Mouse (Mus musculus): Measurements from ENCODE around the gene Fads1. TPM values are rescaled to one million over a fixed set of nuclear protein-coding genes. Genes with fewer than 3 reads are reported as not detected.

The Fads1 gene
- polyA plus RNA-seq (2015; fragmentation: Nextera tagmentation; extraction: Ambion mirVana): 36.3 TPM in 2 replicates

GRCm38 (mm10) chr19:10182670-10183298, at the start of gene Fads1:
TSS of gene Fads1 (plus strand) at chr19:10182888.
- Histone ChIP-seq H3K27ac (replicated peaks) (peak within 1 kb of the TSS; percentile 92), H3K4me1 (replicated peaks; ENCODE audit: control insufficient read depth, insufficient read depth) (peaks cover 2% of the 10 kb centered on the region; the same call in 1 of the 2 replicates), H3K4me2 (replicated peaks; ENCODE audit: low read depth) (peak within 1 kb of the TSS; percentile 78), H3K36me3 (ENCODE audit: control insufficient read depth, insufficient read depth, low read length) (peaks cover 11% of the 10 kb centered on the region; the same call in 1 of the 2 replicates), H3K4me3 (ENCODE audit: low read depth, low read length) (peak within 1 kb of the TSS; percentile 80), H3K27me3 (ENCODE audit: control insufficient read depth, insufficient read depth, low read length) (no peaks in the 10 kb centered on the region), H3K9ac (ENCODE audit: low read length) (peak within 1 kb of the TSS; percentile 76), H3K9me3 (ENCODE audit: control insufficient read depth, low read length) (no peaks in the 10 kb centered on the region)
- WGBS: under 1% methylated on average over 56 of the region's 70 CpGs
- peak; percentile 74 for TF ChIP-seq CTCF (IDR thresholded peaks at IDR 0.05; ENCODE audit: low read depth)
- no peak for TF ChIP-seq EP300 (optimal IDR thresholded peaks at IDR 0.05)
- peak; percentile 90 for DNase-seq (ENCODE audit: low spot score)
- peak; percentile 92 for ATAC-seq (ENCODE audit: low FRiP score, low TSS enrichment)

- TF ChIP-seq CTCF (IDR thresholded peaks at IDR 0.05; ENCODE audit: low read depth) (no peak), EP300 (optimal IDR thresholded peaks at IDR 0.05) (no peak)
- 17% methylated on average over 2 of the region's 2 CpGs for WGBS
- Histone ChIP-seq H3K4me3 (ENCODE audit: low read depth, low read length) (no peak overlapping the region), H3K9ac (ENCODE audit: low read length) (no peak overlapping the region), H3K27me3 (ENCODE audit: control insufficient read depth, insufficient read depth, low read length) (no peaks in the 10 kb centered on the region), H3K4me2 (replicated peaks; ENCODE audit: low read depth) (no peak overlapping the region), H3K4me1 (replicated peaks; ENCODE audit: control insufficient read depth, insufficient read depth) (0 out of 2 replicates have a peak, but pooled peaks cover 3% of the 10 kb centered on the region), H3K9me3 (ENCODE audit: control insufficient read depth, low read length) (no peaks in the 10 kb centered on the region), H3K36me3 (ENCODE audit: control insufficient read depth, insufficient read depth, low read length) (no peaks in the 10 kb centered on the region), H3K27ac (replicated peaks) (peak overlapping the region; percentile 53)
- ATAC-seq (ENCODE audit: low FRiP score, low TSS enrichment): peak; percentile 38; the same call in 1 of the 2 replicates
- DNase-seq (ENCODE audit: low spot score): no peak
Observed at GRCm38 (mm10) chr19:10134692-10135091, 48.0 kb upstream of the Fads1 start.

GRCm38 (mm10) chr19:10137423-10137822, 45.3 kb upstream of the Fads1 start:
- ATAC-seq (ENCODE audit: low FRiP score, low TSS enrichment) (no peak), DNase-seq (ENCODE audit: low spot score) (no peak)
- 0 out of 2 replicates have a peak, but pooled peaks cover 3% of the 10 kb centered on the region for H3K4me1 ChIP-seq (replicated peaks; ENCODE audit: control insufficient read depth, insufficient read depth)
- H3K4me3 ChIP-seq (ENCODE audit: low read depth, low read length): no peak overlapping the region
- H3K9ac ChIP-seq (ENCODE audit: low read length): no peak overlapping the region
- no peak overlapping the region for H3K27ac ChIP-seq (replicated peaks)
- 58% methylated on average over 5 of the region's 5 CpGs for WGBS
- no peaks in the 10 kb centered on the region for H3K27me3 ChIP-seq (ENCODE audit: control insufficient read depth, insufficient read depth, low read length)
- H3K9me3 ChIP-seq (ENCODE audit: control insufficient read depth, low read length): no peaks in the 10 kb centered on the region
- no peak for TF ChIP-seq EP300 (optimal IDR thresholded peaks at IDR 0.05)
- TF ChIP-seq CTCF (IDR thresholded peaks at IDR 0.05; ENCODE audit: low read depth): no peak
- H3K4me2 ChIP-seq (replicated peaks; ENCODE audit: low read depth): no peak overlapping the region
- no peaks in the 10 kb centered on the region for H3K36me3 ChIP-seq (ENCODE audit: control insufficient read depth, insufficient read depth, low read length)

GRCm38 (mm10) chr19:10139736-10140135, 43.0 kb upstream of the Fads1 start:
- Histone ChIP-seq H3K9ac (ENCODE audit: low read length) (no peak overlapping the region), H3K27ac (replicated peaks) (no peak overlapping the region), H3K27me3 (ENCODE audit: control insufficient read depth, insufficient read depth, low read length) (no peaks in the 10 kb centered on the region), H3K36me3 (ENCODE audit: control insufficient read depth, insufficient read depth, low read length) (no peaks in the 10 kb centered on the region), H3K9me3 (ENCODE audit: control insufficient read depth, low read length) (no peaks in the 10 kb centered on the region), H3K4me1 (replicated peaks; ENCODE audit: control insufficient read depth, insufficient read depth) (no peaks in the 10 kb centered on the region), H3K4me2 (replicated peaks; ENCODE audit: low read depth) (no peak overlapping the region), H3K4me3 (ENCODE audit: low read depth, low read length) (no peak overlapping the region)
- TF ChIP-seq EP300 (optimal IDR thresholded peaks at IDR 0.05) (no peak), CTCF (IDR thresholded peaks at IDR 0.05; ENCODE audit: low read depth) (no peak)
- DNase-seq (ENCODE audit: low spot score): no peak
- 63% methylated on average over 6 of the region's 6 CpGs for WGBS
- ATAC-seq (ENCODE audit: low FRiP score, low TSS enrichment): no peak

GRCm38 (mm10) chr19:10143667-10144066, 39.0 kb upstream of the Fads1 start:
- no peak overlapping the region for H3K9ac ChIP-seq (ENCODE audit: low read length)
- H3K36me3 ChIP-seq (ENCODE audit: control insufficient read depth, insufficient read depth, low read length): no peaks in the 10 kb centered on the region
- 52% methylated on average over 2 of the region's 2 CpGs for WGBS
- no peak overlapping the region for H3K4me2 ChIP-seq (replicated peaks; ENCODE audit: low read depth)
- H3K4me3 ChIP-seq (ENCODE audit: low read depth, low read length): no peak overlapping the region
- H3K4me1 ChIP-seq (replicated peaks; ENCODE audit: control insufficient read depth, insufficient read depth): no peaks in the 10 kb centered on the region
- ATAC-seq (ENCODE audit: low FRiP score, low TSS enrichment): no peak
- TF ChIP-seq EP300 (optimal IDR thresholded peaks at IDR 0.05) (no peak), CTCF (IDR thresholded peaks at IDR 0.05; ENCODE audit: low read depth) (no peak)
- H3K9me3 ChIP-seq (ENCODE audit: control insufficient read depth, low read length): no peaks in the 10 kb centered on the region
- no peak for DNase-seq (ENCODE audit: low spot score)
- no peaks in the 10 kb centered on the region for H3K27me3 ChIP-seq (ENCODE audit: control insufficient read depth, insufficient read depth, low read length)
- no peak overlapping the region for H3K27ac ChIP-seq (replicated peaks)

GRCm38 (mm10) chr19:10144464-10144863, 38.2 kb upstream of the Fads1 start:
- ATAC-seq (ENCODE audit: low FRiP score, low TSS enrichment) (no peak), DNase-seq (ENCODE audit: low spot score) (no peak)
- 38% methylated on average over 4 of the region's 4 CpGs for WGBS
- Histone ChIP-seq H3K27me3 (ENCODE audit: control insufficient read depth, insufficient read depth, low read length) (no peaks in the 10 kb centered on the region), H3K36me3 (ENCODE audit: control insufficient read depth, insufficient read depth, low read length) (no peaks in the 10 kb centered on the region), H3K4me2 (replicated peaks; ENCODE audit: low read depth) (no peak overlapping the region), H3K27ac (replicated peaks) (no peak overlapping the region), H3K9me3 (ENCODE audit: control insufficient read depth, low read length) (no peaks in the 10 kb centered on the region), H3K4me1 (replicated peaks; ENCODE audit: control insufficient read depth, insufficient read depth) (no peaks in the 10 kb centered on the region), H3K4me3 (ENCODE audit: low read depth, low read length) (no peak overlapping the region), H3K9ac (ENCODE audit: low read length) (no peak overlapping the region)
- TF ChIP-seq EP300 (optimal IDR thresholded peaks at IDR 0.05) (no peak), CTCF (IDR thresholded peaks at IDR 0.05; ENCODE audit: low read depth) (no peak)

Measured in stomach, postnatal 0 days (tissue).